Mouse (Mus musculus) heart, embryonic 16.5 days (tissue): ENCODE measurements around the gene Gja4. TPM values are rescaled to one million over a fixed set of nuclear protein-coding genes. Genes with fewer than 3 reads are reported as not detected.

Source experiments
- ATAC-seq: fragments of 200-750 bp; cut with Nextera tagmentation; replicated peaks from 2 replicates; pipeline ENCODE4 v1.8.0; 2017; ENCODE audit warnings: moderate number of reproducible peaks; ENCODE audit not compliant: insufficient read depth, low FRiP score; ENCODE audit errors: extremely low read depth
- H3K27ac ChIP-seq: fragments of 300-500 bp; sonication (generic); 2 replicates; pipeline ENCODE4 v1.5.1; 2014; ENCODE audit warnings: mild to moderate bottlenecking, low read length, control low read depth, moderate library complexity
- H3K27me3 ChIP-seq: fragments of 300-500 bp; sonication (generic); 2 replicates; pipeline ENCODE4 v1.6.1; 2014; ENCODE audit warnings: low read length, mixed read lengths; ENCODE audit not compliant: control insufficient read depth, insufficient read depth
- H3K36me3 ChIP-seq: fragments of 300-500 bp; sonication (generic); 2 replicates; pipeline ENCODE4 v1.6.1; 2014; ENCODE audit not compliant: control insufficient read depth, insufficient read depth
- H3K4me1 ChIP-seq: fragments of 300-500 bp; sonication (generic); 2 replicates; pipeline ENCODE4 v1.6.1; 2014; ENCODE audit warnings: low read length, mixed read lengths; ENCODE audit not compliant: control insufficient read depth, insufficient read depth
- H3K4me2 ChIP-seq: fragments of 300-500 bp; sonication (generic); 2 replicates; pipeline ENCODE4 v1.6.1; 2014; ENCODE audit warnings: low read depth, mild to moderate bottlenecking, control low read depth, low read length
- H3K4me3 ChIP-seq: fragments of 300-500 bp; sonication (generic); 2 replicates; pipeline ENCODE4 v1.5.1; 2014; ENCODE audit warnings: mild to moderate bottlenecking, control low read depth, low read length
- H3K9ac ChIP-seq: fragments of 300-500 bp; sonication (generic); 2 replicates; pipeline ENCODE4 v1.6.1; 2014; ENCODE audit warnings: low read length, control low read depth
- H3K9me3 ChIP-seq: fragments of 300-500 bp; sonication (generic); replicated peaks from 2 replicates; pipeline ENCODE4 v1.6.1; 2016; ENCODE audit warnings: low read length; ENCODE audit not compliant: control insufficient read depth
- WGBS: fragments of 180-500 bp; shearing (Covaris S2); extraction: QIAGEN DNeasy Blood & Tissue Kit; methylation state at CpG from one replicate; pipeline ENCODE4 v1.1.7; 2014; 5-methylcytosine and 5-hydroxymethylcytosine counted together
- polyA plus RNA-seq: library from polyadenylated mRNA; unstranded; fragments of >200 nt; fragmentation: Nextera tagmentation; extraction: Ambion mirVana; gene quantifications from 2 replicates; pipeline ENCODE4 v1.2.1, GENCODE M21; 2015

Gene Gja4
- 32.3 and 33.3 TPM in 2 replicates for polyA plus RNA-seq

DNA sequence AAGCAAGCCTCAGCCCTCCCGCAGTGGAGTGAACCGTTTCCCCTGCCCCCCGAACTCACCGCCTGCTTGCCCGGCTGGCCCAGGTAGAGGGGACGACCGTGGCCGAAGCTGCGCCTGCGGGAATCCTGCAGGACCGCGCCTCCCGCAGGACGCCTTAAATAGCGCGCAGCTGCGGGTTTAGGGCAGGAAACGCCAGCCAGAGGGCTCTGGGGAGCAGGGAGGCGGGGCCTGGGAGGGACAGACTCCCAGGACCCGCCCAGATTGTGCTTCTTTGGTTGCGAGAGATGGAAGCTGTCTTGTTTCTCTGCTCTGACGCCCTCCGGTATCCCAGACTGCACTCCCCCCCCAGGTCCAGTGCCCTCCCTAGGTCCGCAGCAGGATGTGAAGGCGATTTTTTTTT lies at the start of gene Gja4:
Gene Gja4, minus strand, starts transcription at position 179 of the 400 bp plus-strand sequence.
- Histone ChIP-seq H3K27me3 (peaks cover 13% of the 10 kb centered on the region), H3K36me3 (no peaks in the 10 kb centered on the region), H3K4me1 (no peaks in the 10 kb centered on the region; the same call in 1 of the 2 replicates), H3K27ac (no peak within 1 kb of the TSS), H3K9me3 (no peaks in the 10 kb centered on the region), H3K4me3 (peak within 1 kb of the TSS; percentile 63), H3K4me2 (peak within 1 kb of the TSS; percentile 91), H3K9ac (peak within 1 kb of the TSS; percentile 71)
- ATAC-seq: peak; percentile 86
- under 1% methylated on average over 25 of the region's 25 CpGs for WGBS

DNA sequence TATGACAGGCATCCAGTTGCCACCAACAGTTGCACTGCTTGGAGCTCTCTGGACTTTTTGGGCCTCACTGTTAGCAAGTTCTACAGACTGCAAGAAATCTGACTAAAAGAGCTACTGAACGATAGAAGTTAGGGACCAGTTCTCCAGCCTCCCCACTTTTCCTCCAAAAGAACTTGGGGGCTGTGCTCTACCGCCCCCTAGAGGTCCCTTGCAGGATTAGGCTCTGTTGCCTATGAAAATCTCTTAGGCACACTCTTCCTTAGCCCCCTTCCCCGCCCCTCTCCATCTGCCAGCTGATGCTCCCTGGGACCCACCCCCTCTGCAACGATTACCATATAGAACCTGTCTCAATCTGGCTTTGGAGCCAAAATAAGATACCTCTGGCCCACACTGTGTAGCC lies 49.5 kb upstream of the Gja4 start:
- peaks cover 10% of the 10 kb centered on the region for H3K4me1 ChIP-seq
- no peak overlapping the region for H3K4me2 ChIP-seq
- no peak for ATAC-seq
- no peak overlapping the region for H3K4me3 ChIP-seq
- no peak overlapping the region for H3K27ac ChIP-seq
- H3K9ac ChIP-seq: no peak overlapping the region
- no peaks in the 10 kb centered on the region; the same call in 1 of the 2 replicates for H3K27me3 ChIP-seq
- 60% methylated on average over 4 of the region's 4 CpGs for WGBS
- H3K9me3 ChIP-seq: no peaks in the 10 kb centered on the region
- H3K36me3 ChIP-seq: no peaks in the 10 kb centered on the region

DNA sequence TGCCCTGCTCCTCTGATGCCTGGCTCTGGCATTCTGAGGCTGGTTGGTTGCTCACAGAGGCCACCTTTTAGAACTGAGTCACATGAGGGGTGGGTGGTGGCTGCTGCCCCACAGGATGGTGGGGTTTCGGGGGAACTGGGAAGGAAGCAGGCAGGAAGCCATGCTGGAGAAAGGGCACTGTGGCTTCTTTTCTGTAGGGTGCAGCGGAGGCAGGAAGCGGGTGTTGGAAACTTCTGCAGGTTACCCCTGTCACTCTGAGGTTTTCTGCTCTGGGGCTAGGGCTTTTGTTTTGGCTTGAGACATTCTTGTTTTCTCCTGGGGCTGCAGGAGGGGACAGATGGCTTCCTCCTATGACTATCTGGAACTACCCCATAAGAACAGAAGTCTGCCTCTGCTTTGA lies 48.7 kb upstream of the Gja4 start:
- no peaks in the 10 kb centered on the region for H3K36me3 ChIP-seq
- 67% methylated on average over 3 of the region's 3 CpGs for WGBS
- H3K4me3 ChIP-seq: no peak overlapping the region
- H3K27me3 ChIP-seq: no peaks in the 10 kb centered on the region; the same call in 1 of the 2 replicates
- no peak overlapping the region for H3K4me2 ChIP-seq
- no peak for ATAC-seq
- H3K9ac ChIP-seq: no peak overlapping the region
- H3K27ac ChIP-seq: no peak overlapping the region
- H3K9me3 ChIP-seq: no peaks in the 10 kb centered on the region
- H3K4me1 ChIP-seq: peaks cover 12% of the 10 kb centered on the region

- H3K4me2 ChIP-seq: no peak within 1 kb of the TSS
- H3K4me3 ChIP-seq: no peak within 1 kb of the TSS
- no peaks in the 10 kb centered on the region for H3K27me3 ChIP-seq
- no peak within 1 kb of the TSS for H3K27ac ChIP-seq
- no peaks in the 10 kb centered on the region for H3K36me3 ChIP-seq
- peaks cover 14% of the 10 kb centered on the region for H3K4me1 ChIP-seq
- no peak within 1 kb of the TSS for H3K9ac ChIP-seq
- no peaks in the 10 kb centered on the region for H3K9me3 ChIP-seq
- no peak for ATAC-seq
- 26% methylated on average over 5 of the region's 5 CpGs for WGBS
These were observed 44.2 kb upstream of the Gja4 start, which contains the start of gene Gjb5 for GRCm38 (mm10) chr4:127358018-127358417. Gene Gjb5, minus strand, starts transcription at chr4:127358181.

- Histone ChIP-seq H3K9me3 (no peaks in the 10 kb centered on the region), H3K4me2 (no peak overlapping the region), H3K36me3 (no peaks in the 10 kb centered on the region), H3K4me1 (peaks cover 18% of the 10 kb centered on the region), H3K27ac (0 out of 2 replicates have a peak overlapping the region, but pooled peaks have one; percentile 28), H3K4me3 (no peak overlapping the region), H3K27me3 (no peaks in the 10 kb centered on the region), H3K9ac (no peak overlapping the region)
- 0 out of 2 replicates have a peak, but pooled peaks have one; percentile 33 for ATAC-seq
- 44% methylated on average over 15 of the region's 15 CpGs for WGBS
These were observed 41.0 kb upstream of the Gja4 start for GRCm38 (mm10) chr4:127354506-127355485.

GRCm38 (mm10) chr4:127353951-127354438 lies 40.2 kb upstream of the Gja4 start, which contains the start of gene Gjb4:
Gene Gjb4, minus strand, starts transcription at chr4:127354081.
- Histone ChIP-seq H3K4me2 (no peak within 1 kb of the TSS), H3K9me3 (no peaks in the 10 kb centered on the region), H3K9ac (no peak within 1 kb of the TSS), H3K27ac (0 out of 2 replicates have a peak within 1 kb of the TSS, but pooled peaks have one; percentile 28), H3K36me3 (no peaks in the 10 kb centered on the region), H3K4me1 (peaks cover 18% of the 10 kb centered on the region), H3K27me3 (no peaks in the 10 kb centered on the region), H3K4me3 (no peak within 1 kb of the TSS)
- 48% methylated on average over 8 of the region's 8 CpGs for WGBS
- ATAC-seq: no peak

- ATAC-seq: no peak
- H3K36me3 ChIP-seq: no peaks in the 10 kb centered on the region
- H3K27me3 ChIP-seq: no peaks in the 10 kb centered on the region
- no peaks in the 10 kb centered on the region for H3K9me3 ChIP-seq
- H3K9ac ChIP-seq: no peak overlapping the region
- 29% methylated on average over 1 of the region's 1 CpGs for WGBS
- H3K4me3 ChIP-seq: no peak overlapping the region
- no peak overlapping the region for H3K4me2 ChIP-seq
- H3K27ac ChIP-seq: no peak overlapping the region
- peaks cover 16% of the 10 kb centered on the region for H3K4me1 ChIP-seq
These were observed 38.8 kb upstream of the Gja4 start for GRCm38 (mm10) chr4:127352594-127352993.

DNA sequence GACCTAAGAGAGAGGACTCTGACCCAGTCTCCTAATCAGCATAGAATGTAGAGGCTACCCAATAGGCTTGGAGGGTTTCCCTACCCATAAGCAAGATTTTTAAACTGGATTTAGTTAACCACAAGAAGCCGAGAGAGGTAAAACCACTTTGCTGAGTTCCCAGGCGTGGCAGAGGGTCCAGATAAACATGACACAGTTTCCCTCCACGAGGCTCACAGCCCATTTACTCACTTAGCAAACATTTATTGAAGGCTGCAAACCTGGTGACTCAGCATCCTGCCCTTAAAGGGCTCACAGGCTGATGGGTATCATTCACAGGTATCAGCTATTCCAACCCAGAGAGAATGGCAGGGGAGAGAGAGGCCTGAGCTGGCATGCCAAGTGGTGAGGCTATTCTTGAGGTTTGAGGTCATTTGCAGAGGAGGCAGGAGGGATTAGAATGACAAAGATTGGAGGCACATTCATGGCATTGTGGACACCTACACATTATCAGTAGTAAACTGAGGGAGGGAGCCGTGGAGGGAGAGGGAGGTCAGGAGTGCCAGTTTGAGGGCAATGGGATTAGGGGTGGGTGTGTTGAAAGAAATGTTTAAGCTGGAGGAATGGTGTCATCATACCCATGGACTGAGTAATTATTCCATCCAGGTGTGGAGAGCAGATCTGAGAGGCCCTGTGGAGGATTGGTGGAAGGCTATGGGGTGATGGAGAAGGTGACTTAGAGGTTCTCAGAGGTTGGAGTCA lies 35.9 kb upstream of the Gja4 start:
- Histone ChIP-seq H3K9ac (no peak overlapping the region), H3K36me3 (no peaks in the 10 kb centered on the region), H3K4me3 (no peak overlapping the region), H3K4me1 (peaks cover 14% of the 10 kb centered on the region), H3K9me3 (no peaks in the 10 kb centered on the region), H3K27me3 (no peaks in the 10 kb centered on the region), H3K4me2 (no peak overlapping the region), H3K27ac (no peak overlapping the region)
- ATAC-seq: no peak
- whole genome bisulfite sequencing: 52% methylated on average over 4 of the region's 4 CpGs
